Mouse (Mus musculus) mouse trophoblast stem cell (cell line): ENCODE measurements around the gene Lrrc23.

Experiments used
- in situ Hi-C, 2 experiments: fragments of 300-500 bp; cut with MseI, MboI; formaldehyde crosslinking; loops; 2 replicates in 1 of 2; 3 replicates in 1 of 2; pipeline ENCODE4 v1.15.1; 2025

The Lrrc23 gene

GRCm38 (mm10) chr6:124741842-124742241 lies 37.7 kb downstream of the Lrrc23 start:
- in situ Hi-C loops = no loop called here

- in situ Hi-C loops = no loop called here
Measured at GRCm38 (mm10) chr6:124740888-124741761, 38.4 kb downstream of the Lrrc23 start, which contains the start of gene Grcc10. Gene Grcc10 (minus strand): TSS chr6:124741374.

DNA sequence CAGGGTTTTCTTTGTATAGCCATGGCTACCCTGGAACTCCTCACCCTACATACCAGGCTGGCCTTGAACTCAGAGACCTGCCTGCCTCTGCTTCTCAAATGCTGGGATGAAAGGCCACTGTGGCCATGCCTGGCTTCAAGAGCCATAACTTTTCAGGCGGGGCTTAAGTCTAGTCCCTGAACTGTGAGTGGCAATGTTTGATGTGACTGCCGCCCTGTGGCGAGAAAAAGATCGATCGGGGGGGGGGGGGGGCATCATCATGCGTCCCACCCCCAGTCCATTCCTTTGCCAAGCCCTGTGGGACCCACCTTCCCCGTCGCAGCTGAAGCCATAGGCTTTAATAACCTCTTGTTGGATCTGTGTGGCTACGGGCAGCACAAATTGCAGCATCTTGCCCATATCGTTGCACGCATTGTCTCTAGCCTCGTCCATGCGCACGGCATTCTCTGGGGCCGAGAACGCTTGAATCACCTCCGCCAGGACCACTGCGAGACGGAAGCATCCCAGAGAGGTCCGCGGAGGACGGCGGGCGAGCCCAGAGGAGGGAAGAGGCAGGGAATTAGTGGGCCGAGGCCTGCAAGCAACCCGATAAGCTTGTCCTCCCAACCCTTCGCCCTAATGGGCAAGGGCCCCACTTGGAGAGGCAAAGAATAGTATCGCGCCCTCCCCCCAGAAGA lies 39.2 kb downstream of the Lrrc23 start:
- in situ Hi-C loops = no loop called here

- in situ Hi-C loops = no loop called here
Measured at GRCm38 (mm10) chr6:124739231-124739796, 40.2 kb downstream of the Lrrc23 start.

DNA sequence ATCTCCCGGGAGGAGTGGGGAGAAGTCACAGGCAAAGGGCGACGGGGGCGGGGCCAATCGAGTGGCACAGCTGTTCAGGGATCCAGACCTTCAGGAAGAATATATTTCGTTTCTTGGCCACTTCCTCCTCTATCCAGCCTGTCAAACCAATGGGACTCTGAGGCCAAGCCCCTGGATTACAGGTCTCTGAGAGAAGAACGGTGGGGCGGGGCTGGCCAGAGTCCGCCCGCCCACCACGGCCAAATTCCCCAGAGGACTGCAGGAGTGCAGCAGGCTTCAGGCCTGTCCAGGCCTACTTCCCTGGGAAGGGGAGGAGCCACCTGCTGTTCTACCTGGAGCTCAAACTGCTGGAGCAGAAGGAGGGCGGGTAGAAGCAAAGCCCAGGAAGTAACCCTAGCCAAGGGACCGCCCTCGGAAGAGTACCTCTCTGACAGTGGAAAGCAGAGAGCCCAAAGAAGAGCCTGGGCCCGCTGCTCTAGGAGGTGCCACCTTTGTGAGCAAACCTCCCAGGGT lies 41.0 kb downstream of the Lrrc23 start, which contains the start of gene Ptpn6:
Ptpn6 (minus strand) TSS at position 204 of the 513 bp plus-strand sequence.
- in situ Hi-C loops = no loop called here

DNA sequence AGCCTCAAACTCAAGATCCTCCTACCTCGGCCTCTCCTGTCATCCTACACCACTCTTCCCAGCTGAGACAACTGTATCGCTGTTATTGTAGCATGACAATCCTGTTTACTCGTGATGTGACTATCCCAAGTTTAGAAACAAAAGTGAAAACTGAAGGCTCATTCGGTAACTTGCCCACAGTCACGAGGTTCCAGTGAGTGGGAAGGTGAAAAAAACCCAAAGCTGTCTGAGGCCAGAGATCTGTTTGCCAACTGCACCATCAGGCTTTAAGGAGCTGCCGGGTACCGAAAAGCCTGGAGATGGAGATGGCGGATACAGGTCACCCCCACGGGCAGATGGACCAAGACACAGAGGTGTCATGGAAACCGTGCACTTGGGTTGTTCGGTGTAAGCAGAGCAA lies 42.5 kb downstream of the Lrrc23 start:
- in situ Hi-C loops = no loop called here

- in situ Hi-C loops = no loop called here
Measured at GRCm38 (mm10) chr6:124734417-124734816, 45.1 kb downstream of the Lrrc23 start.

DNA sequence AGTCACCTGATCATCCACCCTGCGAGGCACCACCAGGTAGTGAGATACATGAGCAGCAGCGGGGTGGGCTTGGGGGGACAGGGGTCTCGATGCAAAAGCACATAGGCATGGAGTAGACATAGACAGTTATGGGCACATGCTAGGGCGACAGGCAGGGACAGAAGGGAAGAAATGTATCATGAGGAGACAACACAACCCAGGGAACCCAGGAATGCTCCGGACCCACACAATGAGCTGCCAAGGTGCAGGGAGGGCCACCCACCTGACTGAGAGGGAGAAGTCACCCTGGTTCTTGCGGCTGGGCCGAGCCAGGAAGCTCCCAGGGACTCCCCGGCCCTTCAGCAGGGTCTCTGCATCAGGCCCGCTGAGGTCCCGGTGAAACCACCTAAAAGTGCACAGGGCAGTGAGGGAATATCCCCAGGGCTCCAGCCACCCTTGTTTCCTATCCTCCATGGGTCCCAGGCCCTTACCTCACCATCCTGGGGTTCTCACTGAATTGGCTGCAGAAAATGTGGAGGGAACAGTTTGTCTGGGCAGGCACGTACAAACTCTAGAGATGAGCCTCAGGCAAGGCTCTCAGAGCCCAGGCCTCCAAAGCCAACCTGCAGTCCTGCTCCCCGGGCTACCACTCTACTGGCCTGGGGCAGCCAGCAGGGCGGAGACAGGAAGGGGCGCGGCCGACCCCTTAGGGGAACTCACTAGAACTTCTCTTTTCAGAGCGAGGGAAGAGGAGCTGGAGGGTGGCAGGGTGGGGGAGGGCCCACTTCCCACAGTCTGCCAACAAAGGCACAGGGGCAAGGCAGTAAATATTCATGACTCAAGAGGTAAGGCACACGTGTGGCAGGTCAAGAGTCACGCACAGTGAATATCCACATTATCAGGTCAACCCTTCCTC lies 46.8 kb downstream of the Lrrc23 start:
- in situ Hi-C loops = no loop called here

DNA sequence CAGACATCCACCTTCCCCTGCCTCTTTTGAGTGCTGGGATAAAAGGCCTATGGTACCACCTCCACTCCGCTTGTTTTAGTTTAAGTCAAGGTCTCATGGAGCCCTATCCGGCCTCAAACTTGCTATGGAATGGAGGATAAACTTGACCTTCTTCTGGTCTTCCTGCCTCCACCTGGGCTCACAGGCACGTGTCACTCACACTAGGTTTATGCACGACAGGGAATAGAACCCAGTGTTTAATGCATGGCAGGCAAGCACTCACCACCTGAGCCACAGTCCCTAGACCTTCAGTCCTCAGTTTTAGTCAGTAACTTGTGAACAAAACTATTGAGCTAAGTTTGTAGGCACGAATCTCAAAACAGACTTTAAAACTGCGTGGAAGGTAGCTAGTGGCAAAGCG lies 48.5 kb downstream of the Lrrc23 start:
- in situ Hi-C loops = no loop called here

DNA sequence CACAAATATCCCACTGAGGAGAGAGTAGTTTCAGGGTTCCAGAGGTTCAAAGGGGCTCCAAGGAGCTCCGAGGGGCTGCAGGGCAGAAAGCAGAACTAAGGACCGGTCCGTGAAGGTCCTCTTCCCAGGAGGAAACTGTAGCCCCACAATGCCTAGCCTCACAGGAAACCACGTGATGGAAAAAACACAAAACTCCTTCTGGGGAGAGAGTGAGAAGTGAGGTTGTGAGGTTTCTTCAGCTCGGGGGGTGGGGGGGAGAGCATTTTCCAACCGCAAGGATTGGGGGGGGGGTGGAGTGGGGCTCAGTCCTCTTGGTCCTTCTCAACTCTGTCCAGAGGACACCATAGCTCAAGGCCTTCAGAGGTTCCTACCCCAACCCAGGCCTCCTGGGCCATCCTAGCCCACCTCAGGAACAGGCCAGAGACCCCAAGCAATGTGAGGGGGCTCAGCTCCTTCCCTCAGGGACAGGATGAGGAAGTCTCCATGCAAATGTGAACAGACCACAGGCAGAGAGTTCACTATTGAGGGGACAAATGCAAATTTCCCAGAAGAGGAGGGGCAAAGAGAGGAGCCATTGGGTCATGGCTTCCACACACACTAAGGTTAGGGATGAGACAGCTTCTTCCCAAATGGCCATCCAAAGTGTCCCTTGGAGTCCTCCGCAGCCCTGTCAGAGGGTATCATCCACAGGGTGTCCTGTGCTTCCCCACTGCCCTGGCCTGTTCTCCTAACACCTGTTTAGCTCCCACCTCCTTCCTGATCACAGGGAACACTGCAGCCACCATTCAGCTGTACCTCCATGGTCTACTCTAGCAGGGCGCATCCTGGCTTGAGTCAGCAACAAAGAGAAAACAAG lies 49.4 kb downstream of the Lrrc23 start:
- in situ Hi-C loops = no loop called here

GRCm38 (mm10) chr6:124728621-124729020 lies 50.9 kb downstream of the Lrrc23 start:
- in situ Hi-C loops = no loop called here

DNA sequence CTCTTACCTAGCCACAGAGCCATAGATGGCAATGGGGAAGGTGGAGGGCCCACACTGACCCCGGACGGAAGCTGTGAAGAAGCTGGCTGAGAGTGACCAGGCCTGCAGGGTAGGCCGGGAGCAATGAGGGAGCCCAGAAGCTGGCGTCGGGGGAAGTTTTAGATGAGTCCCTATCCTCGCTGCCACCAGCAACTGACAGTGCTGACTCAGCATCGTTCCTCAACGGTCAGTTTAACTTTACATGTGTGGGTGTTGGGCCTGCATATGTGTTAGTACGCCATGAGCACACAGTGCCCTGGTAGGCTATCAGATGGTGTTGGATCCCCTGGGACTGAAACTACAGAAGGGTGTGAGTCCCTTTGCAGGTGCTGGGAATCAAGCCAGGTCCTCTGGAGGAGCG lies 55.1 kb downstream of the Lrrc23 start:
- in situ Hi-C loops = no loop called here

DNA sequence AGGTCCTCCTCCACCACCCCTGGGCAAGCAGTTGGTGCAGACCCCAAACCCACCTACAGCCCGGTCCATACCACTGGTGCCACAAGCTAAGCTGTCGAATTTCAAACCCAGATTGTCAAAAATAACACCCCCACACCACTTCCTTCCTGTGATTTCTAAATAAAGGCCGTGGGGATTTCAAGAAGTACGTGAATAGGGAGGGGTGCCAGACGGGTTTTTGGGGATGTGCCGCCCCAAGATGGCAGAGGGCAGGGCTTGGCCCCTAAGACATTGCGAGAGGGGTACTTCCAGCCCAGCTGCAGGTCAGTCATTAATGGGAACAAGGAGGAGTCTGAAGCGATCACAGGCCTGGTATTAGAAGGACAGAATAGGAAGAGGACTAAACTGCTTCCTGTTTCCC lies 56.0 kb downstream of the Lrrc23 start:
- in situ Hi-C loops = no loop called here

GRCm38 (mm10) chr6:124722876-124723473 lies 56.6 kb downstream of the Lrrc23 start:
- in situ Hi-C loops = no loop called here

- in situ Hi-C loops = no loop called here
Measured at GRCm38 (mm10) chr6:124720904-124721303, 58.6 kb downstream of the Lrrc23 start.
